Mouse (Mus musculus) limb, embryonic 12.5 days (tissue): ENCODE measurements around the gene Unc13a. TPM values are rescaled to one million over a fixed set of nuclear protein-coding genes. Genes with fewer than 3 reads are reported as not detected.
A peak's percentile ranks its signal among the peaks of the same experiment; 100 is the strongest.

Source experiments
- ATAC-seq: fragments of 200-750 bp; cut with Nextera tagmentation; 2 replicates; pipeline ENCODE4 v1.8.0; 2017; ENCODE audit warnings: low read depth, moderate TSS enrichment; ENCODE audit not compliant: insufficient number of reproducible peaks, insufficient read depth, low FRiP score, low TSS enrichment
- H3K27ac ChIP-seq: fragments of 300-500 bp; sonication (generic); 2 replicates; pipeline ENCODE4 v1.5.1; 2016; ENCODE audit warnings: mild to moderate bottlenecking, moderate library complexity
- H3K27me3 ChIP-seq: fragments of 300-500 bp; sonication (generic); 2 replicates; pipeline ENCODE4 v1.6.1; 2016; ENCODE audit warnings: mild to moderate bottlenecking, moderate library complexity
- H3K36me3 ChIP-seq: fragments of 300-500 bp; sonication (generic); 2 replicates; pipeline ENCODE4 v1.6.1; 2016; ENCODE audit warnings: mild to moderate bottlenecking, moderate library complexity
- H3K4me1 ChIP-seq: fragments of 300-500 bp; sonication (generic); replicated peaks from 2 replicates; pipeline ENCODE4 v1.6.1; 2016
- H3K4me2 ChIP-seq: fragments of 300-500 bp; sonication (generic); 2 replicates; pipeline ENCODE4 v1.6.1; 2016; ENCODE audit warnings: mild to moderate bottlenecking, moderate library complexity
- H3K4me3 ChIP-seq: fragments of 300-500 bp; sonication (generic); replicated peaks from 2 replicates; pipeline ENCODE4 v1.5.1; 2016; ENCODE audit warnings: mild to moderate bottlenecking
- H3K9ac ChIP-seq: fragments of 300-500 bp; sonication (generic); replicated peaks from 2 replicates; pipeline ENCODE4 v1.6.1; 2016; ENCODE audit warnings: mild to moderate bottlenecking, moderate library complexity
- H3K9me3 ChIP-seq: fragments of 300-500 bp; sonication (generic); 2 replicates; pipeline ENCODE4 v1.6.1; 2016; ENCODE audit warnings: mild to moderate bottlenecking, moderate library complexity
- WGBS: fragments of 180-500 bp; shearing (Covaris S2); methylation state at CpG from one replicate; pipeline ENCODE4 v1.1.7; 2016; 5-methylcytosine and 5-hydroxymethylcytosine counted together
- polyA plus RNA-seq: library from polyadenylated mRNA; unstranded; fragments of >200 nt; fragmentation: Nextera tagmentation; extraction: Ambion mirVana; gene quantifications from 2 replicates; pipeline ENCODE4 v1.2.1, GENCODE M21; 2016

Gene Unc13a
- 0.60 and 0.86 TPM in 2 replicates for polyA plus RNA-seq

- Histone ChIP-seq H3K9ac (no peak within 1 kb of the TSS; the same call in 1 of the 2 replicates), H3K4me3 (peak within 1 kb of the TSS; percentile 44), H3K9me3 (no peaks in the 10 kb centered on the region), H3K36me3 (no peaks in the 10 kb centered on the region), H3K4me1 (peaks cover 45% of the 10 kb centered on the region), H3K4me2 (peak within 1 kb of the TSS; percentile 92), H3K27me3 (peaks cover 79% of the 10 kb centered on the region), H3K27ac (no peak within 1 kb of the TSS)
- peak; percentile 34 for ATAC-seq
- WGBS: under 1% methylated on average over 42 of the region's 42 CpGs
Observed at GRCm38 (mm10) chr8:71671549-71671965, at the start of gene Unc13a. Unc13a (minus strand) TSS chr8:71671757.

GRCm38 (mm10) chr8:71719928-71720457 is 48.4 kb upstream of the Unc13a start:
- H3K9me3 ChIP-seq: no peaks in the 10 kb centered on the region
- WGBS: 28% methylated on average over 7 of the region's 7 CpGs
- ATAC-seq: peak; percentile 61
- H3K27me3 ChIP-seq: peaks cover 38% of the 10 kb centered on the region
- no peak overlapping the region for H3K4me3 ChIP-seq
- H3K4me1 ChIP-seq: peaks cover 21% of the 10 kb centered on the region
- H3K36me3 ChIP-seq: no peaks in the 10 kb centered on the region
- no peak overlapping the region for H3K9ac ChIP-seq
- no peak overlapping the region for H3K4me2 ChIP-seq
- no peak overlapping the region for H3K27ac ChIP-seq

DNA sequence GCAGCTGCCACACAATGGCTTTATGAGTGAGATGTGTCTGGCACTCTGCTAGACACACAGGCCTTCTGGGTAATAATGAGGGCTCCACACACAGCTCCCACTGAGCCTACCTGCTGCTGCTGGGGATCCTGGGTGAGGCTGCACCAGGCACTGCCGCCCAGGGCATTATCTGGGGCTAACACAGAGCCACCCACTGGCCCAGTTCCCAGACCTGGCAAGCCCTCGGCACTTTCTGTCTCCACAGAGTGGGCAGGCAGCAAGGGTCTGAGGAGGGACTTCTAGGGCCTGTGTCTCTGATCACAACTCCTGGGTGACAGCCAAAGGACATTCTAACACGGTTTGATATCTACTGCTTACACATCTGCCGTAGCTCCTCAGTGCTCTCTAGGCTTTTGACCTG is 47.7 kb upstream of the Unc13a start:
- H3K4me2 ChIP-seq: no peak overlapping the region
- H3K27me3 ChIP-seq: peaks cover 30% of the 10 kb centered on the region
- no peak overlapping the region for H3K27ac ChIP-seq
- no peak for ATAC-seq
- no peaks in the 10 kb centered on the region for H3K36me3 ChIP-seq
- WGBS: 62% methylated on average over 4 of the region's 4 CpGs
- no peak overlapping the region for H3K9ac ChIP-seq
- H3K9me3 ChIP-seq: no peaks in the 10 kb centered on the region
- H3K4me3 ChIP-seq: no peak overlapping the region
- peaks cover 20% of the 10 kb centered on the region for H3K4me1 ChIP-seq

DNA sequence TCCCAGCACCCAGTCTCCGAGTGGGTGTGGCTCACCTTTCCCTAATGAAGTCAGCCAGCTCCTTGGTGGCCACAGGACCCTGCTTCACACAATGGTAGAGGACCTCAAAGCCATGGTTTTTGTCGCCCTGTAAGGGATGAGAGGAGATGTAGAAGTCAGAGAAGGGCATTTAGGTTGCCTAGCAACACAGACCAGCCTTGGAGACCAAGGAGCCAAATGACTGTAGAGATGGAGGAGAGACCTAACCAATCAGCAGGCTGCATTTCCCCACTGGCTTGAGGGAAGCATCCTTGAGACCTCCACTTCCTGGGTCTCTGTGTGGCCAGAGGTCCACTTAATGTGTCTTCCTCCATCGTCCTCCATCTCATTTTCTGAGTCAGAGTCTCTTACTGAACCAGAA is 46.7 kb upstream of the Unc13a start:
- H3K4me3 ChIP-seq: no peak overlapping the region
- no peak overlapping the region for H3K27ac ChIP-seq
- peaks cover 20% of the 10 kb centered on the region for H3K4me1 ChIP-seq
- 38% methylated on average over 3 of the region's 3 CpGs for WGBS
- ATAC-seq: no peak
- H3K36me3 ChIP-seq: no peaks in the 10 kb centered on the region
- no peaks in the 10 kb centered on the region for H3K9me3 ChIP-seq
- no peak overlapping the region for H3K9ac ChIP-seq
- H3K4me2 ChIP-seq: no peak overlapping the region
- H3K27me3 ChIP-seq: peaks cover 21% of the 10 kb centered on the region

- Histone ChIP-seq H3K4me1 (peaks cover 20% of the 10 kb centered on the region), H3K4me3 (no peak overlapping the region), H3K4me2 (no peak overlapping the region), H3K9ac (no peak overlapping the region), H3K27ac (no peak overlapping the region), H3K36me3 (no peaks in the 10 kb centered on the region), H3K27me3 (peaks cover 13% of the 10 kb centered on the region), H3K9me3 (no peaks in the 10 kb centered on the region)
- ATAC-seq: no peak
- 92% methylated on average over 12 of the region's 12 CpGs for WGBS
Observed at GRCm38 (mm10) chr8:71717096-71717495, 45.5 kb upstream of the Unc13a start.

DNA sequence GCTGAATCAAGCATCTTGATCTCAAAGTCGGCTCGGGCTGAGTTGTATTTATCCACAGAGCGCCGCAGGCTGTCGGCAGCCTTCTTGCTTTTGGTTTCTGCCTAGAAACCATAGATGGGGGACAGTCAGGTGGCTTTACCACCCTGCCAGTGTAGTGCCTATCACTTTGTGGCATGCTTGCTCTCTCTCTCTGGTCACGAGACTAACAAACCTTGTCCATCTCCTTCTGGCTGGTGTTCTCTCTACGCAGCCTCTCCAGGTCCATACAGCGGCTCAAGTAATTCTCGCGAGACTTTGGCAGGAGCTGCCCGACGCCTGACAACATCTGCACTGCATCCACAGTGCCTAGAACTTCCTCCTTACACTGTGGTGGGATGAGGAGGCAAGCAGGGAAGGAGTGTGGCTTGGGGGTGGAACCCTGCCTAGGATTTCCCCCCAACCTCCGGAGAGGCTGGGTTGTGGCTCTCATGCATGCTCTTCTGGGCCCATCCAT is 45.0 kb upstream of the Unc13a start:
- no peak for ATAC-seq
- Histone ChIP-seq H3K4me1 (peaks cover 20% of the 10 kb centered on the region), H3K36me3 (no peaks in the 10 kb centered on the region), H3K4me2 (no peak overlapping the region), H3K9me3 (no peaks in the 10 kb centered on the region), H3K27ac (no peak overlapping the region), H3K9ac (no peak overlapping the region), H3K4me3 (no peak overlapping the region), H3K27me3 (peaks cover 16% of the 10 kb centered on the region)
- WGBS: 79% methylated on average over 13 of the region's 13 CpGs

DNA sequence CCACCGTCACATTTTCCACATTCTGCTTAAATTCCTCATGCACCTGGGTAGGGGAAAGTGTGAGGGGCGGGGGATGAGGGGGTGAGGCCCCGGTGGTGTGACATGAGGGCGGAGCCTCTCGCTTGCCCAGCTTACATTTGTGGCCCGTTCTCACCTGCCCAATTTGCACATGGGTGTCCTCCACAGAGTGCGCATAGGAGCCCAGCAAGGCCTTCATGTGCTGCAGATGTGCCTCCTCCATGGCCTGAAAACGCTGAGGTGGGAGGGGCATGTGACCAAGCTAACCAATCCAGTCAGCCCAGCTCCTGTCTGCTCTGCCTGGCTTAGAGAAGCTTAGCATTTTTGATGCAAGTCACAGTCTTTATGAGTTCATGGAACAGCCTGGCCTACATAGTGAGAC is 44.0 kb upstream of the Unc13a start:
- H3K9me3 ChIP-seq: no peaks in the 10 kb centered on the region
- peak; percentile 6; the same call in 1 of the 2 replicates for ATAC-seq
- WGBS: 32% methylated on average over 8 of the region's 8 CpGs

DNA sequence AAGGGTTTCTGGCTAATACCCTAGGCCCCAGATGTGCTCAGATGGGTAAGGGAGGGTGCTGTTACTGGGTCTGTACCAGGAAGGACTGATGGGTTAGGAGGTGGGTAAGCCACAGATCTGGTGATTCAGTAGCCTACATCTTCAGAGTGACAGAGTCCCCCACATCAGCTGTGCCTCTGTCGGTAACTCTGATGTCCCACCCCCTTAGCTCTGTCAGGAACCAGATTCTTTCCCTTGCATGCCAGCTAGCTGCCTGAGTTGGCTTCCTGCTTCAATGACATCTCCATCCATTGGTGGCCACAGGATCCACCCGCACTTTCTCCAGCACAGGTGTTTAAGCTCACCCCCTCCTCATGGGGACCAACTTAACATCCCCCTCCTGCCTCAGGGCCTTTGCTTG is 40.0 kb upstream of the Unc13a start:
- Histone ChIP-seq H3K9ac (no peak overlapping the region), H3K4me2 (no peak overlapping the region), H3K36me3 (no peaks in the 10 kb centered on the region), H3K4me3 (no peak overlapping the region), H3K27me3 (peaks cover 48% of the 10 kb centered on the region), H3K4me1 (peaks cover 12% of the 10 kb centered on the region; the same call in 1 of the 2 replicates), H3K9me3 (no peaks in the 10 kb centered on the region), H3K27ac (no peak overlapping the region)
- whole genome bisulfite sequencing: 87% methylated on average over 2 of the region's 2 CpGs
- no peak for ATAC-seq

More for the DNA sequence above, 44.0 kb upstream of the Unc13a start:
- Histone ChIP-seq H3K4me3 (no peak overlapping the region), H3K27me3 (peaks cover 21% of the 10 kb centered on the region), H3K4me2 (peak overlapping the region; percentile 26; the same call in 1 of the 2 replicates), H3K9ac (no peak overlapping the region), H3K36me3 (no peaks in the 10 kb centered on the region), H3K27ac (no peak overlapping the region), H3K4me1 (peaks cover 19% of the 10 kb centered on the region)

DNA sequence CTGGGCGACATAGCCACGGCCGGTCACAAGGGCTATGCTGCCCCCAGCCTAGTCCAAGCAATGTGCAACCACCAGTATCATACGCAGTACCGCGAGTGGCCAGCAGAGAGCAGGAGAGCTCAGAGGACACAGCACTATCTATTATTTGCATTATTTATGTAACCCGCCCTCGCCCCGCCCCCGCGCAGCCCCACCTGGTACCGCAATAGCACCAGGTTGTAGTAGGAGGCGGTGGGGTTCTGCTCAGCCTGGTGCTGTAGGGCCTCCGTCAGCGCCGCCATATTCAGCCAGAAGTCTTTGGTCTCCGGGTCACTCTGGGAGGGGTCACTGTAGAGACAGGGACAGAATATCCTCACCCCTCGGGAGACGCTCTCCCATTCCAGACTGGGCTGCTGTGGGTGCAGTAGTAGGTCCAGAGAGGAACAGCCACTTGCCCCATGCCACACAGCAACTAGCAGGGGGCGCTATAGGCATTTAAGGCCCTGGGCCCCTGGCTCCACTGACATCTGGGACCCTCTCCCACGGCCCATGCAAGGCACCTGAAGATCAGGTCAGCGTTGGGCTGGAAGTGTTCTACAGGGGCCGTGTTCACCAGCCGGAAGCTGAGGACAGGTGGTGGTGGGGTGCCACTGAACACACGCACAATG is 38.4 kb upstream of the Unc13a start:
- Histone ChIP-seq H3K9me3 (no peaks in the 10 kb centered on the region), H3K27me3 (peaks cover 55% of the 10 kb centered on the region), H3K36me3 (no peaks in the 10 kb centered on the region), H3K4me1 (peaks cover 3% of the 10 kb centered on the region; the same call in 1 of the 2 replicates), H3K27ac (no peak overlapping the region), H3K4me3 (peak overlapping the region; percentile 16), H3K4me2 (peak overlapping the region; percentile 46), H3K9ac (no peak overlapping the region)
- ATAC-seq: peak; percentile 54
- 22% methylated on average over 25 of the region's 25 CpGs for WGBS

GRCm38 (mm10) chr8:71709134-71709799 is 37.7 kb upstream of the Unc13a start:
- H3K27ac ChIP-seq: no peak overlapping the region
- peaks cover 61% of the 10 kb centered on the region for H3K27me3 ChIP-seq
- H3K9me3 ChIP-seq: no peaks in the 10 kb centered on the region
- 0 out of 2 replicates have a peak overlapping the region, but pooled peaks have one; percentile 16 for H3K4me3 ChIP-seq
- peak; percentile 49 for ATAC-seq
- H3K4me2 ChIP-seq: peak overlapping the region; percentile 46
- 40% methylated on average over 25 of the region's 25 CpGs for WGBS
- no peaks in the 10 kb centered on the region for H3K36me3 ChIP-seq
- H3K9ac ChIP-seq: no peak overlapping the region
- peaks cover 3% of the 10 kb centered on the region; the same call in 1 of the 2 replicates for H3K4me1 ChIP-seq

GRCm38 (mm10) chr8:71707874-71708273 is 36.3 kb upstream of the Unc13a start:
- H3K27ac ChIP-seq: no peak overlapping the region
- 43% methylated on average over 8 of the region's 8 CpGs for WGBS
- H3K36me3 ChIP-seq: no peaks in the 10 kb centered on the region
- ATAC-seq: no peak
- H3K9me3 ChIP-seq: no peaks in the 10 kb centered on the region
- peaks cover 3% of the 10 kb centered on the region; the same call in 1 of the 2 replicates for H3K4me1 ChIP-seq
- H3K27me3 ChIP-seq: peaks cover 75% of the 10 kb centered on the region
- no peak overlapping the region for H3K4me2 ChIP-seq
- H3K9ac ChIP-seq: no peak overlapping the region
- H3K4me3 ChIP-seq: no peak overlapping the region
